Mouse (Mus musculus) stomach, embryonic 14.5 days (tissue): ENCODE data around the gene Riok2. TPM values are rescaled to one million over a fixed set of nuclear protein-coding genes. Genes with fewer than 3 reads are reported as not detected.

Experiments used
- ATAC-seq: fragments of 200-750 bp; cut with Nextera tagmentation; 2 replicates; pipeline ENCODE4 v1.8.0; 2017; ENCODE audit warnings: low read depth, moderate TSS enrichment; ENCODE audit not compliant: insufficient number of reproducible peaks, insufficient read depth, low FRiP score
- H3K27ac ChIP-seq: fragments of 300-500 bp; sonication (generic); 2 replicates; pipeline ENCODE4 v1.5.1; 2014; ENCODE audit warnings: mild to moderate bottlenecking, low read length, moderate library complexity, mixed read lengths
- H3K27me3 ChIP-seq: fragments of 300-500 bp; sonication (generic); 2 replicates; pipeline ENCODE4 v1.6.1; 2014; ENCODE audit warnings: low read length, control low read depth, mixed read lengths; ENCODE audit not compliant: control insufficient read depth, insufficient read depth
- H3K36me3 ChIP-seq: fragments of 300-500 bp; sonication (generic); 2 replicates; pipeline ENCODE4 v1.6.1; 2014; ENCODE audit warnings: mild to moderate bottlenecking, control low read depth, low read length, moderate library complexity, mixed read lengths; ENCODE audit not compliant: control insufficient read depth, insufficient read depth
- H3K4me1 ChIP-seq: fragments of 300-500 bp; sonication (generic); 2 replicates; pipeline ENCODE4 v1.6.1; 2014; ENCODE audit warnings: low read length, control low read depth, mixed read lengths; ENCODE audit not compliant: control insufficient read depth, insufficient read depth
- H3K4me2 ChIP-seq: fragments of 300-500 bp; sonication (generic); replicated peaks from 2 replicates; pipeline ENCODE4 v1.6.1; 2014; ENCODE audit warnings: low read depth, low read length, control low read depth
- H3K4me3 ChIP-seq: fragments of 300-500 bp; sonication (generic); 2 replicates; pipeline ENCODE4 v1.5.1; 2014; ENCODE audit warnings: low read depth, low read length, control low read depth
- H3K9ac ChIP-seq: fragments of 300-500 bp; sonication (generic); replicated peaks from 2 replicates; pipeline ENCODE4 v1.6.1; 2014; ENCODE audit warnings: low read depth, mild to moderate bottlenecking, control low read depth, low read length, moderate library complexity, mixed read lengths
- H3K9me3 ChIP-seq: fragments of 300-500 bp; sonication (generic); 2 replicates; pipeline ENCODE4 v1.6.1; 2016; ENCODE audit warnings: low read depth, low read length, control low read depth; ENCODE audit not compliant: control insufficient read depth
- WGBS: fragments of 180-500 bp; shearing (Covaris S2); extraction: QIAGEN DNeasy Blood & Tissue Kit; methylation state at CpG from one replicate; pipeline ENCODE4 v1.1.7; 2014; 5-methylcytosine and 5-hydroxymethylcytosine counted together
- polyA plus RNA-seq: library from polyadenylated mRNA; unstranded; fragments of >200 nt; fragmentation: Nextera tagmentation; extraction: Ambion mirVana; gene quantifications from 2 replicates; pipeline ENCODE4 v1.2.1, GENCODE M21; 2014

Gene Riok2
- polyA plus RNA-seq, 1 experiment from 2014 or later: 31.3 TPM

DNA sequence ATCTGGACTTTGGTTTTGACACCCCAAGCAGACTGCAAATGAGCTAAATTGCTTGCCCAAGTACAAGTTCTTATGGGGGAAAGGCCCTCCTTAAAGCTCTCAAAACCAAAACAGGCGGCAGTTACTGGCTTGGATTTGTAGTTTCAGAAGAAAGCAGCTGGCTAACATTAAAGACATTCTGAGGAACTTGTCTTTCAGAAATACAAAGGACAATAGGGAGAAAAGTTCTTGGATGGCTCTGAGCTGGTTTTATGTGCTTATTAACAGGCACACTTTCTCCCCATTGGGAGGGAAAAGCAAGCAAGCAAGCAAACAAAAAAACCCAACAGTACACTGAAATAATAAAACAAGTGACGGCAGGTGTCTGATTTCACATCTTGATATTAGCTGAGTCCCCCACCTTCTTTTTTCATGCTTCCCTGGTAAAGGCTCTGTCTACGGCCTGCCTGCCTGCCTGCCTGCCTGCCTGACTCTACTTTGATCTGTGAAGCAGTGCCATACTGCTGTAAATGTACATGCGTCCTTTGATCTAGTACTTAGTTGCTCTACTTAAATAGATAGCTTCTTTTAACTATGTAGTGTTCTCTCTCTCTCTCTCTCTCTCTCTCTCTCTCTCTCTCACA is 67.9 kb downstream of the Riok2 start:
- Histone ChIP-seq H3K4me3 (no peak overlapping the region), H3K4me1 (no peaks in the 10 kb centered on the region; the same call in 1 of the 2 replicates), H3K27ac (no peak overlapping the region), H3K27me3 (no peaks in the 10 kb centered on the region), H3K36me3 (no peaks in the 10 kb centered on the region), H3K9me3 (no peaks in the 10 kb centered on the region), H3K4me2 (no peak overlapping the region), H3K9ac (no peak overlapping the region)
- no peak for ATAC-seq
- WGBS: 45% methylated on average over 4 of the region's 4 CpGs

DNA sequence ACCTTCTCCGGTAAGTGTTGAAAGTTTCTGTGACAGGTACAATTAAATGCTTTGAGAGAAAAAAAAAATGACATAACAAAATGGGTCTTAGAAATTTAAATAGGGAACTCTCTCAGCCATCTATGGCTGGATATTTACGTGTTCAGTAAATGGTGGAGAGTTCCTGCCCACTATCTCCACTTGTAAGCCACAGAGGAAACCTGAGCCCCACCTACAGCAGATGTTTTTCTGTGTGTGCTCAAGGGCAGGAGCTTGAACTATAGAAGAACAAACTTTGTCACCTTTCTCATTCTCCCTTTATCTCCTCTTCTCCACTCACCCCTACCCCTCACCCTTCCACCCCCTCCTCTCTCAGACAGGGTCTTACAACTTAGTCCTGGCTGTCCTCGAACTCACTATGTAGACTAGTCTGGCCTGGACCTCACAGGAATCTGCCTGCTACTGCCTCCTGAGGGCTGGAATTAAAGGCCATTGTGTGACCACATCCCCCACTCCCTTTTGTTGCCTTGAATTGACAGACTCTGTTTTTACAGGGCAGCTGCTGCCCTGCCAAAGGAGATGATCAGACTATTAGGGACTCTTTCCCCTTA is 70.3 kb downstream of the Riok2 start:
- Histone ChIP-seq H3K4me2 (no peak overlapping the region), H3K9me3 (no peaks in the 10 kb centered on the region), H3K4me1 (peaks cover 8% of the 10 kb centered on the region), H3K27ac (no peak overlapping the region), H3K9ac (no peak overlapping the region), H3K36me3 (no peaks in the 10 kb centered on the region), H3K27me3 (no peaks in the 10 kb centered on the region), H3K4me3 (no peak overlapping the region)
- no peak for ATAC-seq
- 68% methylated on average over 3 of the region's 3 CpGs for WGBS

Other genes with a start within 250 kb of the Riok2 start
- gene Lix1, start 28.4 kb downstream of the Riok2 start, polyA plus RNA-seq: 6.4 and 7.9 TPM in 2 replicates